Mouse (Mus musculus): ENCODE measurements at regions not wholly inside any gene's neighbourhood (a gene's known extent, or its start where the extent isn't known, plus 50 kb on each side); places are given as distances from the start of the nearest gene placed in this dataset.

- ATAC-seq (replicated peaks; ENCODE audit: low FRiP score), result no peak
- no peaks in the 10 kb centered on the region for H3K4me1 ChIP-seq (replicated peaks; ENCODE audit: control insufficient read depth, insufficient read depth, low read length)
- H3K27ac ChIP-seq (ENCODE audit: low read depth, low read length), result no peak overlapping the region
- H3K36me3 ChIP-seq (ENCODE audit: control insufficient read depth, insufficient read depth, low read length), result no peaks in the 10 kb centered on the region
- H3K27me3 ChIP-seq (ENCODE audit: control insufficient read depth, insufficient read depth, low read length), result no peaks in the 10 kb centered on the region
- H3K4me2 ChIP-seq (ENCODE audit: low read depth, low read length, severe bottlenecking), result no peak overlapping the region
- WGBS, result 85% methylated on average over 6 of the region's 6 CpGs
- no peaks in the 10 kb centered on the region for H3K9me3 ChIP-seq (ENCODE audit: control insufficient read depth, low read length)
- DNase-seq (ENCODE audit: low spot score), result no peak
- no peak overlapping the region for H3K4me3 ChIP-seq (ENCODE audit: low read depth, low read length)
- no peak overlapping the region for H3K9ac ChIP-seq (ENCODE audit: low read length)
Observed at GRCm38 (mm10) chr14:102907411-102908103, 74.9 kb downstream of the Kctd12 start.

- no peaks in the 10 kb centered on the region for H3K27me3 ChIP-seq (ENCODE audit: control insufficient read depth, insufficient read depth, low read length)
- H3K4me3 ChIP-seq (ENCODE audit: low read depth, low read length), result no peak overlapping the region
- no peaks in the 10 kb centered on the region for H3K9me3 ChIP-seq (ENCODE audit: control insufficient read depth, low read length)
- H3K4me1 ChIP-seq (replicated peaks; ENCODE audit: control insufficient read depth, insufficient read depth, low read length), result no peaks in the 10 kb centered on the region
- no peak overlapping the region for H3K4me2 ChIP-seq (ENCODE audit: low read depth, low read length, severe bottlenecking)
- H3K27ac ChIP-seq (ENCODE audit: low read depth, low read length), result no peak overlapping the region
- no peaks in the 10 kb centered on the region for H3K36me3 ChIP-seq (ENCODE audit: control insufficient read depth, insufficient read depth, low read length)
- DNase-seq (ENCODE audit: low spot score) (no peak), ATAC-seq (replicated peaks; ENCODE audit: low FRiP score) (no peak)
- no peak overlapping the region for H3K9ac ChIP-seq (ENCODE audit: low read length)
- WGBS, result 76% methylated on average over 6 of the region's 6 CpGs
Observed at GRCm38 (mm10) chr14:102906826-102907225, 75.6 kb downstream of the Kctd12 start.

GRCm38 (mm10) chr14:102906286-102906685 lies 76.2 kb downstream of the Kctd12 start:
- ATAC-seq (replicated peaks; ENCODE audit: low FRiP score) (no peak), DNase-seq (ENCODE audit: low spot score) (no peak)
- Histone ChIP-seq H3K4me3 (ENCODE audit: low read depth, low read length) (no peak overlapping the region), H3K9me3 (ENCODE audit: control insufficient read depth, low read length) (no peaks in the 10 kb centered on the region), H3K4me1 (replicated peaks; ENCODE audit: control insufficient read depth, insufficient read depth, low read length) (no peaks in the 10 kb centered on the region), H3K27me3 (ENCODE audit: control insufficient read depth, insufficient read depth, low read length) (no peaks in the 10 kb centered on the region), H3K9ac (ENCODE audit: low read length) (no peak overlapping the region), H3K4me2 (ENCODE audit: low read depth, low read length, severe bottlenecking) (no peak overlapping the region), H3K27ac (ENCODE audit: low read depth, low read length) (no peak overlapping the region), H3K36me3 (ENCODE audit: control insufficient read depth, insufficient read depth, low read length) (no peaks in the 10 kb centered on the region)
- 100% methylated on average over 1 of the region's 1 CpGs for WGBS

DNA sequence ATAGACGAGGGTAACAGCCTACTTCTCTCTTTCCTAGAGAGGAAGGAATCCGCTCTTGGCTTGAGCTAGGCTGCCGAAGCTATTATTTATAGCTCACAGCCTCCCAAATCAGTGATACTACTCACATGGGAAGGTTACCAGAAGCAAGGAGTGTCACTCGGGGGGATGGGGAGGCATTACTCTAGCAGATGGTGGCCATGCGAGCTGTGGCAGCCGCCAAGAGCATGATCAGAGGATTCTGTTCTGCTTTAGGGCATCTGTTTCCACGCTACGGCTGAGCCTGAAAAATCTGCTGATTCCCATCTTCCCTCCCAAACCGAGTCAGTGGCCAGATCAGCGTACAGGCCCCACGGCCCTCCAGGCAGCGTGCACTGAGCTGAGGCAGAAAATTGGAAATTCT lies 79.5 kb downstream of the Kctd12 start:
- no peak for DNase-seq (ENCODE audit: low spot score)
- Histone ChIP-seq H3K9me3 (ENCODE audit: control insufficient read depth, low read length) (no peaks in the 10 kb centered on the region), H3K9ac (ENCODE audit: low read length) (no peak overlapping the region), H3K27me3 (ENCODE audit: control insufficient read depth, insufficient read depth, low read length) (no peaks in the 10 kb centered on the region), H3K4me1 (replicated peaks; ENCODE audit: control insufficient read depth, insufficient read depth, low read length) (no peaks in the 10 kb centered on the region), H3K27ac (ENCODE audit: low read depth, low read length) (no peak overlapping the region), H3K36me3 (ENCODE audit: control insufficient read depth, insufficient read depth, low read length) (no peaks in the 10 kb centered on the region), H3K4me3 (ENCODE audit: low read depth, low read length) (no peak overlapping the region), H3K4me2 (ENCODE audit: low read depth, low read length, severe bottlenecking) (no peak overlapping the region)
- WGBS, result 74% methylated on average over 12 of the region's 12 CpGs
- no peak for ATAC-seq (replicated peaks; ENCODE audit: low FRiP score)

DNA sequence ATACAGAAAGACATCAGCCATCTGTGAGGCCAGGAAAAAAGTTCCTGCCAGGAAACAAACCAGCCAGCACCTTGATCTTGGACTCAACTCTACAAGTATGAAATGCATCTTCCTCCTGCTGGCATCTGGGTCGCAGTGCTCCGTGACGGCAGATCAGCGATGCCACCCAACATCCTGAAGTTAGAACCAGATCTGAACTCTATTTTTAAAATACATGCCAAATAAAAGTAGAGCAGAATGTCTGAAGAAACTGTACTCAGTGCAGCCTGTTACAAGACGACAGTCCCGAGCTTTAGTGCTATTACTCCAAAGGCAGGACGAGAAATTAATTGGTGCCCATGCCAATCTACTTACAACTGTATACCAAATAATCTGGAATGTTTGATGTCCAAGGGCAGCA lies 80.2 kb downstream of the Kctd12 start:
- H3K9ac ChIP-seq (ENCODE audit: low read length), result no peak overlapping the region
- DNase-seq (ENCODE audit: low spot score), result no peak
- no peaks in the 10 kb centered on the region for H3K4me1 ChIP-seq (replicated peaks; ENCODE audit: control insufficient read depth, insufficient read depth, low read length)
- H3K27me3 ChIP-seq (ENCODE audit: control insufficient read depth, insufficient read depth, low read length), result no peaks in the 10 kb centered on the region
- no peak for ATAC-seq (replicated peaks; ENCODE audit: low FRiP score)
- H3K36me3 ChIP-seq (ENCODE audit: control insufficient read depth, insufficient read depth, low read length), result no peaks in the 10 kb centered on the region
- no peak overlapping the region for H3K27ac ChIP-seq (ENCODE audit: low read depth, low read length)
- H3K4me3 ChIP-seq (ENCODE audit: low read depth, low read length), result no peak overlapping the region
- 94% methylated on average over 7 of the region's 7 CpGs for WGBS
- no peaks in the 10 kb centered on the region for H3K9me3 ChIP-seq (ENCODE audit: control insufficient read depth, low read length)
- H3K4me2 ChIP-seq (ENCODE audit: low read depth, low read length, severe bottlenecking), result no peak overlapping the region

DNA sequence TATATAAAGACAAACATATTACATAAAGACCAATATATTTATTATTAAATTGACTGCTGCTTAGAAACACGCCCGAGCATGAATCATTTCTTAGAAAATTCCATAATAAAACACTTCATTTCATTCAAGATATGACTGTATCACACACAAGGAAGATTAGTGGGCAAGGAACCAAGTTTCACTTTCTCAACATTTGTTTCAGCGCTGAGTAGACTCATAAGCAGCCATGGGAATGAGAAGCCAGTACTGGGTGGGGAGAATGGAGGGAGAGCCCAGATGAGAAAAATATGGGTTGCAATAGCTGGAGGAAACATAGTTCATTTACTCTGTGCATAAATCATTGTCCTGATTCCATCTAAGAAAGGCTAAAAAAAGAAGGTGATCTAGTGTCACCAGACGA lies 84.0 kb downstream of the Kctd12 start:
- Histone ChIP-seq H3K27ac (ENCODE audit: low read depth, low read length) (no peak overlapping the region), H3K4me2 (ENCODE audit: low read depth, low read length, severe bottlenecking) (no peak overlapping the region), H3K4me1 (replicated peaks; ENCODE audit: control insufficient read depth, insufficient read depth, low read length) (no peaks in the 10 kb centered on the region), H3K36me3 (ENCODE audit: control insufficient read depth, insufficient read depth, low read length) (no peaks in the 10 kb centered on the region), H3K27me3 (ENCODE audit: control insufficient read depth, insufficient read depth, low read length) (no peaks in the 10 kb centered on the region), H3K4me3 (ENCODE audit: low read depth, low read length) (no peak overlapping the region), H3K9ac (ENCODE audit: low read length) (no peak overlapping the region), H3K9me3 (ENCODE audit: control insufficient read depth, low read length) (no peaks in the 10 kb centered on the region)
- DNase-seq (ENCODE audit: low spot score), result no peak
- 92% methylated on average over 4 of the region's 4 CpGs for WGBS
- no peak for ATAC-seq (replicated peaks; ENCODE audit: low FRiP score)

- H3K4me3 ChIP-seq (ENCODE audit: low read depth, low read length), result no peak overlapping the region
- H3K27me3 ChIP-seq (ENCODE audit: control insufficient read depth, insufficient read depth, low read length), result no peaks in the 10 kb centered on the region
- H3K9ac ChIP-seq (ENCODE audit: low read length), result no peak overlapping the region
- no peaks in the 10 kb centered on the region for H3K4me1 ChIP-seq (replicated peaks; ENCODE audit: control insufficient read depth, insufficient read depth, low read length)
- H3K36me3 ChIP-seq (ENCODE audit: control insufficient read depth, insufficient read depth, low read length), result no peaks in the 10 kb centered on the region
- 89% methylated on average over 1 of the region's 1 CpGs for WGBS
- ATAC-seq (replicated peaks; ENCODE audit: low FRiP score) (no peak), DNase-seq (ENCODE audit: low spot score) (no peak)
- no peak overlapping the region for H3K4me2 ChIP-seq (ENCODE audit: low read depth, low read length, severe bottlenecking)
- H3K27ac ChIP-seq (ENCODE audit: low read depth, low read length), result no peak overlapping the region
- H3K9me3 ChIP-seq (ENCODE audit: control insufficient read depth, low read length), result no peaks in the 10 kb centered on the region
Observed at GRCm38 (mm10) chr14:102897039-102897438, 85.4 kb downstream of the Kctd12 start.

GRCm38 (mm10) chr14:102896527-102896926 lies 85.9 kb downstream of the Kctd12 start:
- Histone ChIP-seq H3K9ac (ENCODE audit: low read length) (no peak overlapping the region), H3K4me3 (ENCODE audit: low read depth, low read length) (no peak overlapping the region), H3K27ac (ENCODE audit: low read depth, low read length) (no peak overlapping the region), H3K4me2 (ENCODE audit: low read depth, low read length, severe bottlenecking) (no peak overlapping the region), H3K27me3 (ENCODE audit: control insufficient read depth, insufficient read depth, low read length) (no peaks in the 10 kb centered on the region), H3K9me3 (ENCODE audit: control insufficient read depth, low read length) (no peaks in the 10 kb centered on the region), H3K36me3 (ENCODE audit: control insufficient read depth, insufficient read depth, low read length) (no peaks in the 10 kb centered on the region), H3K4me1 (replicated peaks; ENCODE audit: control insufficient read depth, insufficient read depth, low read length) (no peaks in the 10 kb centered on the region; the same call in 1 of the 2 replicates)
- ATAC-seq (replicated peaks; ENCODE audit: low FRiP score) (no peak), DNase-seq (ENCODE audit: low spot score) (no peak)
- WGBS, result 86% methylated on average over 3 of the region's 3 CpGs

GRCm38 (mm10) chr14:102893241-102893640 lies 89.2 kb downstream of the Kctd12 start:
- no peak overlapping the region for H3K9ac ChIP-seq (ENCODE audit: low read length)
- H3K9me3 ChIP-seq (ENCODE audit: control insufficient read depth, low read length), result no peaks in the 10 kb centered on the region
- DNase-seq (ENCODE audit: low spot score) (no peak), ATAC-seq (replicated peaks; ENCODE audit: low FRiP score) (no peak)
- 92% methylated on average over 7 of the region's 7 CpGs for WGBS
- H3K36me3 ChIP-seq (ENCODE audit: control insufficient read depth, insufficient read depth, low read length), result no peaks in the 10 kb centered on the region
- H3K4me1 ChIP-seq (replicated peaks; ENCODE audit: control insufficient read depth, insufficient read depth, low read length), result no peaks in the 10 kb centered on the region; the same call in 1 of the 2 replicates
- H3K27me3 ChIP-seq (ENCODE audit: control insufficient read depth, insufficient read depth, low read length), result no peaks in the 10 kb centered on the region
- H3K27ac ChIP-seq (ENCODE audit: low read depth, low read length), result no peak overlapping the region
- H3K4me3 ChIP-seq (ENCODE audit: low read depth, low read length), result no peak overlapping the region
- no peak overlapping the region for H3K4me2 ChIP-seq (ENCODE audit: low read depth, low read length, severe bottlenecking)

Measured in forebrain, embryonic 11.5 days (tissue).